Mouse (Mus musculus): ENCODE measurements around the gene Rtn4r.

- no peak for TF ChIP-seq ZC3H11A (IDR thresholded peaks at IDR 0.05; ENCODE audit: borderline replicate concordance, low read depth, low read length)
- TF ChIP-seq MAFK (IDR thresholded peaks at IDR 0.05; ENCODE audit: insufficient read depth, low read depth, low read length) = no peak
These were observed 24.1 kb upstream of the Rtn4r start for GRCm38 (mm10) chr16:18103366-18103765.
